Mouse (Mus musculus): ENCODE measurements around the gene Ctla2a. TPM values are rescaled to one million over a fixed set of nuclear protein-coding genes. Genes with fewer than 3 reads are reported as not detected.

The Ctla2a gene
- polyA plus RNA-seq, 1 experiment, result 6.4 TPM

DNA sequence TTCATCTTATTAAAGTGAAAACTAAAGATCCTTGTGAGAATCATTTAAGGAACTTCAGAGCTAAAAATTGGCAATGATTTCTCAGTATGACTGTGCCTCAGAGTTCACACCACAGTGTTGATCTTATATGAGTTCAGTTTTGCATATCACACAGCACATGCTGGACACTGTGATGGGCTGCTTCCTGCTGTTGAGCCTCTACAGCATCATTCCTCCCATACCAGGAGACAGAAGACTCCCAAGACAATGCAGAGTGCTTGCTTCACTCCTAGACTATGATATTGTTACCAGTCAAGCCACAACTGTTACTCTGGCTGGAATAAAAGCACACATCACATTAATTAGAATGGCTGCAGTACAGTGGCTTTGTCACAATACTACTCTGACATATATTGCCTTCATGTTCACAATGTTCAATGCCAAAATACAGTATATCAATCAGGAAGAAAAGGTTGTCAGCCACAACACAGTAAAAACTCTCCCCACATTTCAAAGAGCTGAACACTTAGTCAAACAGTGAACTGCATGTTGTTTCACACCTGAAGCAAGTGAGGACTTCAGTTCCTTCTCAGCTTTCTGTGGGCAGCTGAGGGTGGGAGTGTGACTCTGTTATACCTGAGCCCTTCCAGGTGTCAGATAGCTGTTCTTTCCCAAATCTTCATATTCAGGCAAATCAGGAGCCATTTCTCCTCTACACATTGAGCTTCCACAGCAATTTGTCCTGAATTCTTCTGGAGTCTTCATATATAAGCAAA, 40.8 kb downstream of the Ctla2a start:
- TF ChIP-seq POLR2A (IDR thresholded peaks at IDR 0.05; ENCODE audit: control insufficient read depth, extremely low read depth, insufficient read depth, low read length, poor library complexity), result no peak
- no peak for TF ChIP-seq CTCF (IDR thresholded peaks at IDR 0.05; ENCODE audit: borderline replicate concordance, control insufficient read depth, extremely low read depth, insufficient read depth, low read length, poor library complexity)
- H3K36me3 ChIP-seq (ENCODE audit: control insufficient read depth, insufficient read depth, low read length), result no peaks in the 10 kb centered on the region
- no peaks in the 10 kb centered on the region for H3K27me3 ChIP-seq (ENCODE audit: control insufficient read depth, insufficient read depth, low read length)
- 0 out of 2 replicates have a peak, but pooled peaks cover 2% of the 10 kb centered on the region for H3K4me1 ChIP-seq (replicated peaks; ENCODE audit: control insufficient read depth, insufficient read depth, low read length)
- H3K4me3 ChIP-seq (ENCODE audit: control insufficient read depth, insufficient read depth, low read length), result no peak overlapping the region
- no peak overlapping the region for H3K27ac ChIP-seq (ENCODE audit: control insufficient read depth, insufficient read depth, low read length)
- DNase-seq, result no peak

- TF ChIP-seq CTCF (IDR thresholded peaks at IDR 0.05; ENCODE audit: borderline replicate concordance, control insufficient read depth, extremely low read depth, insufficient read depth, low read length, poor library complexity) (no peak), POLR2A (IDR thresholded peaks at IDR 0.05; ENCODE audit: control insufficient read depth, extremely low read depth, insufficient read depth, low read length, poor library complexity) (no peak)
- WGBS, result 94% methylated on average over 1 of the region's 1 CpGs
These were observed 44.1 kb downstream of the Ctla2a start for GRCm38 (mm10) chr13:60892301-60892700.

More at GRCm38 (mm10) chr13:60892301-60892700, 44.1 kb downstream of the Ctla2a start:
- H3K4me3 ChIP-seq (ENCODE audit: control insufficient read depth, insufficient read depth, low read length), result no peak overlapping the region
- H3K27me3 ChIP-seq (ENCODE audit: control insufficient read depth, insufficient read depth, low read length), result no peaks in the 10 kb centered on the region
- no peaks in the 10 kb centered on the region for H3K36me3 ChIP-seq (ENCODE audit: control insufficient read depth, insufficient read depth, low read length)
- H3K27ac ChIP-seq (ENCODE audit: control insufficient read depth, insufficient read depth, low read length), result no peak overlapping the region
- DNase-seq, result no peak
- H3K4me1 ChIP-seq (replicated peaks; ENCODE audit: control insufficient read depth, insufficient read depth, low read length), result 0 out of 2 replicates have a peak, but pooled peaks cover 2% of the 10 kb centered on the region

Other genes with a start within 250 kb of the Ctla2a start
- not detected in 2 replicates for gene BC051665, start 150.3 kb downstream of the Ctla2a start, polyA plus RNA-seq (2012; rRNA removed)
- gene Ctsll3, start 133.8 kb downstream of the Ctla2a start, polyA plus RNA-seq (2012; rRNA removed), result not detected in 2 replicates
- gene 4930486L24Rik, start 72.2 kb downstream of the Ctla2a start, polyA plus RNA-seq (2012; rRNA removed), result 0.19 TPM in 1 of 2 replicates, not detected in the other
- 0.38 and 0.60 TPM in 2 replicates for gene Gm49392, start 39.7 kb downstream of the Ctla2a start, polyA plus RNA-seq (2012; rRNA removed)
- gene Ctla2b, start 39.2 kb downstream of the Ctla2a start, polyA plus RNA-seq (2012; rRNA removed), result 0.46 and 0.57 TPM in 2 replicates
- gene Tpbpb, start 31.7 kb downstream of the Ctla2a start, polyA plus RNA-seq (2012; rRNA removed), result not detected in 2 replicates
- not detected in 2 replicates for gene Gm49393, start 1.0 kb downstream of the Ctla2a start, polyA plus RNA-seq (2012; rRNA removed)
- 0.26 and 1.2 TPM in 2 replicates for gene Gm49391, start 54 bp downstream of the Ctla2a start, polyA plus RNA-seq (2012; rRNA removed)
- not detected in 2 replicates for gene Tpbpa, start 5.4 kb upstream of the Ctla2a start, polyA plus RNA-seq (2012; rRNA removed)
- not detected in 2 replicates for gene Ctsj, start 69.3 kb upstream of the Ctla2a start, polyA plus RNA-seq (2012; rRNA removed)
- gene Ctsq, start 104.0 kb upstream of the Ctla2a start, polyA plus RNA-seq (2012; rRNA removed), result not detected in 2 replicates
- gene Ctsr, start 227.6 kb upstream of the Ctla2a start, polyA plus RNA-seq (2012; rRNA removed), result not detected in 2 replicates

Data from thymus, adult 2 months (tissue).